Mouse (Mus musculus) hindbrain, embryonic 11.5 days (tissue): ENCODE data around the gene Eddm3b. TPM values are rescaled to one million over a fixed set of nuclear protein-coding genes. Genes with fewer than 3 reads are reported as not detected.

ENCODE experiments used
- ATAC-seq: fragments of 200-750 bp; cut with Nextera tagmentation; 2 replicates; pipeline ENCODE4 v1.8.0; 2017; ENCODE audit warnings: mild to moderate bottlenecking, moderate TSS enrichment, moderate library complexity; ENCODE audit not compliant: low FRiP score
- DNase-seq: peaks from one replicate; pipeline ENCODE4 v3.0.0-alpha.2; 2015; ENCODE audit warnings: low spot score
- H3K27ac ChIP-seq: fragments of 300-500 bp; sonication (generic); 2 replicates; pipeline ENCODE4 v1.5.1; 2014; ENCODE audit warnings: mild to moderate bottlenecking, low read depth, low read length
- H3K27me3 ChIP-seq: fragments of 300-500 bp; sonication (generic); 2 replicates; pipeline ENCODE4 v1.6.1; 2014; ENCODE audit warnings: mild to moderate bottlenecking, low read length, moderate library complexity, mixed read lengths; ENCODE audit not compliant: control insufficient read depth, insufficient read depth
- H3K36me3 ChIP-seq: fragments of 300-500 bp; sonication (generic); 2 replicates; pipeline ENCODE4 v1.6.1; 2014; ENCODE audit warnings: mild to moderate bottlenecking, low read length, moderate library complexity, mixed read lengths; ENCODE audit not compliant: control insufficient read depth, insufficient read depth
- H3K4me1 ChIP-seq: fragments of 300-500 bp; sonication (generic); replicated peaks from 2 replicates; pipeline ENCODE4 v1.6.1; 2014; ENCODE audit warnings: low read length, mixed read lengths; ENCODE audit not compliant: control insufficient read depth, insufficient read depth
- H3K4me2 ChIP-seq: fragments of 300-500 bp; sonication (generic); replicated peaks from 2 replicates; pipeline ENCODE4 v1.6.1; 2014; ENCODE audit warnings: mild to moderate bottlenecking, low read depth, low read length
- H3K4me3 ChIP-seq: fragments of 300-500 bp; sonication (generic); 2 replicates; pipeline ENCODE4 v1.5.1; 2014; ENCODE audit warnings: low read depth, low read length
- H3K9ac ChIP-seq: fragments of 300-500 bp; sonication (generic); 2 replicates; pipeline ENCODE4 v1.6.1; 2014; ENCODE audit warnings: low read depth, low read length
- H3K9me3 ChIP-seq: fragments of 300-500 bp; sonication (generic); 2 replicates; pipeline ENCODE4 v1.6.1; 2016; ENCODE audit warnings: low read length; ENCODE audit not compliant: control insufficient read depth
- WGBS: fragments of 180-500 bp; shearing (Covaris S2); extraction: QIAGEN DNeasy Blood & Tissue Kit; methylation state at CpG from one replicate; pipeline ENCODE4 v1.1.7; 2014; 5-methylcytosine and 5-hydroxymethylcytosine counted together
- polyA plus RNA-seq: library from polyadenylated mRNA; unstranded; fragments of >200 nt; fragmentation: Nextera tagmentation; extraction: Ambion mirVana; gene quantifications from 2 replicates; pipeline ENCODE4 v1.2.1, GENCODE M21; 2014

The Eddm3b gene
- polyA plus RNA-seq, 1 experiment from 2014 or later, result 0.15 TPM

DNA sequence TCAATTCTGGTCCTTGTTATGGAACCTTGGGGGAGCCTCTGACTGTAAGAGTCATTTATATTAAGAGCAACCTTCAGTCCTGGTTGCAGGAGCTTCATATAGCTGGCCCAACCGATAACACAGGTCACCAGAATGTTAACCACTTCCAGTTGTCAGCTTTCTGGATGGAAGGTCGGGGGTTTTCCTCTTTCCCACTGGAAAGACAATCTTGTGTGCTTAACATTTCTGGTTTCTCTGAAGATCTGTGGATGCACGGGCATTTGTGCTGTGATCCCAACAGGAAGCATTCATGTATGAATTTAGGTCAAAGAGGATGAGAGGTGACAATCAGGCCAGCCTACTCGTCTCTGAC lies 15.4 kb downstream of the Eddm3b start:
- no peak overlapping the region for H3K4me2 ChIP-seq
- H3K27me3 ChIP-seq, result no peaks in the 10 kb centered on the region
- H3K4me3 ChIP-seq, result no peak overlapping the region
- no peaks in the 10 kb centered on the region for H3K9me3 ChIP-seq
- no peaks in the 10 kb centered on the region for H3K36me3 ChIP-seq
- no peak for DNase-seq
- no peak overlapping the region for H3K9ac ChIP-seq
- WGBS, result 83% methylated on average over 4 of the region's 4 CpGs
- H3K4me1 ChIP-seq, result no peaks in the 10 kb centered on the region
- ATAC-seq, result no peak
- H3K27ac ChIP-seq, result no peak overlapping the region

DNA sequence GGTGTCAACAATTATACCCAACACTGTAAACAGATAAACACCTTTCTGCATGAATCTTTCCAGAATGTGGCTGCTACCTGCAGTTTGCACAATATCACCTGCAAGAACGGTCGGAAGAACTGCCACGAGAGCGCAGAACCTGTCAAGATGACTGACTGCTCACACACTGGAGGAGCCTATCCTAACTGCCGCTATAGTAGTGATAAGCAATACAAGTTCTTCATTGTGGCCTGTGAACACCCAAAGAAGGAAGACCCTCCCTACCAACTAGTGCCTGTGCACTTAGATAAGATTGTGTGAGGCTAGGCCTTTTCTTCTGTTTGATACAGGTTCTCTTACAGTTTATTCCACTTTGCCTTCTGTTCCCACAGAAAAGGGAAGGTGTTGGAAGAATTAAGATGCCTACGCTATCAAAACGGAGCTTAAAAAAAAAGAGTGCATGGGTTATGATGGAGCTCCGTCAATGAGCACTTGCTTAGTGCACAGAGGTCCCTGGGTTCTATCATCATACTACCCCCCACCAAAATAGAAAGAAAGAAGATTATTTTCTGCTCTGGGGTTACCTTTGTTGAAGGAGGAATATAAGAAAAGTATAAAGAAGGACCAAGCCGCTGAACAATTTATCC lies 16.2 kb downstream of the Eddm3b start:
- DNase-seq (no peak), ATAC-seq (no peak)
- no peaks in the 10 kb centered on the region for H3K4me1 ChIP-seq
- H3K9me3 ChIP-seq, result no peaks in the 10 kb centered on the region
- H3K4me3 ChIP-seq, result no peak overlapping the region
- H3K36me3 ChIP-seq, result no peaks in the 10 kb centered on the region
- 90% methylated on average over 9 of the region's 9 CpGs for WGBS
- no peak overlapping the region for H3K27ac ChIP-seq
- H3K9ac ChIP-seq, result no peak overlapping the region
- no peak overlapping the region for H3K4me2 ChIP-seq
- H3K27me3 ChIP-seq, result no peaks in the 10 kb centered on the region

DNA sequence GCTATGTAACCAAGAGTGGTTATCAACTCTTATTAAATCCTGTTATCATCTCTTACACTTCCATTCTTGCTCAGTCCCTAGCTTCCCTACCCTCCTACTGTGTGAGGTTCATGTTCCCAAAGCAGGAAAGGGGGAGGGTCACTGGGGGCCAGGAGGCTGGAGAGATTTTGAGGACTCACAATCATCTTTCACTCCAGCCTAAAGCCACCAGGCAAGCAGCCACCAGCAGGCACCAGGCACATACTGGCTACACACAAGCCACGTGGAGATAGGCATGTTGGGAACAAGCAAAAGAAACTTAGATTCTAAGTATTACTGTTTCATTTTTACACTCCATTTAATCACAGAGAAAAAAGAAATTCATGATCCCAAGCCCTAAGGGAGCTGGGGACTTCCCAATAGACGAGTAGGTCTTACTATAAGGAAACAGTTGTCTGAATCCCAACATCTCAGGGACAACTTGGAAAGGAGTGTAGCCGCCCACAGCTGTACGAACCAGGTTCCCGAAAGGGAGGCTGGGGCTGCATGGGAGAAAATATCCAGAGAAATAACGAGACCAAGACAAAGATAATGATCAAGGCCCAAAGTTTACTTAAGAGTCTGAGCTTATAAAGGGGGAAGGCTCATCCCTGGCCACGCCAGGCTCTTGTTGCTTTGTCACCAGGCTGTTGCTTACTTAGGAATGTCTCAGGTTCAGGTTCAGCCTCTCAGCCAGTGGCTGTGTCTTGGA lies 17.0 kb downstream of the Eddm3b start:
- no peaks in the 10 kb centered on the region for H3K4me1 ChIP-seq
- no peak overlapping the region for H3K4me2 ChIP-seq
- no peak for DNase-seq
- no peaks in the 10 kb centered on the region for H3K27me3 ChIP-seq
- H3K9me3 ChIP-seq, result no peaks in the 10 kb centered on the region
- no peak overlapping the region for H3K4me3 ChIP-seq
- no peak overlapping the region for H3K27ac ChIP-seq
- no peaks in the 10 kb centered on the region for H3K36me3 ChIP-seq
- ATAC-seq, result no peak
- no peak overlapping the region for H3K9ac ChIP-seq
- WGBS, result 81% methylated on average over 7 of the region's 7 CpGs

DNA sequence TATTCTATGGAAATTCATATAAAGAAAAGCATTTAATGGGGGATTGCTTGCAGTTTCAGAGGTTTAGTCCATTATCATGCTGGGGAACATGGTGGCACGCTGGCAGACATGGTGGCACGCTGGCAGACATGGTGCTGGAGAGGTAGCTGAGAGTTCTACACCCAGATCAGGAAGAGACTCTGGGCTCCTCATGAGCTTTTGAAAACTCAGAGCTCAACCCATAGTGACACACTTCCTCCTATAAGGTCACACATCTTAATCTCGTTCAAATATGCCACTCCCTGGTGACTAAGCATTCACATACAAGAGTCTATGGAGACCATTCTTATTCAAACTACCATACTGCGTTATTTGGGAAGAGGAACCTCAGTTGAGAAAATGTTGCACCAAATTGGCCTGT lies 18.1 kb downstream of the Eddm3b start:
- DNase-seq (no peak), ATAC-seq (no peak)
- Histone ChIP-seq H3K9ac (no peak overlapping the region), H3K36me3 (no peaks in the 10 kb centered on the region), H3K27ac (no peak overlapping the region), H3K4me3 (no peak overlapping the region), H3K4me1 (no peaks in the 10 kb centered on the region), H3K4me2 (no peak overlapping the region), H3K9me3 (no peaks in the 10 kb centered on the region), H3K27me3 (no peaks in the 10 kb centered on the region)
- WGBS, result 87% methylated on average over 4 of the region's 4 CpGs

DNA sequence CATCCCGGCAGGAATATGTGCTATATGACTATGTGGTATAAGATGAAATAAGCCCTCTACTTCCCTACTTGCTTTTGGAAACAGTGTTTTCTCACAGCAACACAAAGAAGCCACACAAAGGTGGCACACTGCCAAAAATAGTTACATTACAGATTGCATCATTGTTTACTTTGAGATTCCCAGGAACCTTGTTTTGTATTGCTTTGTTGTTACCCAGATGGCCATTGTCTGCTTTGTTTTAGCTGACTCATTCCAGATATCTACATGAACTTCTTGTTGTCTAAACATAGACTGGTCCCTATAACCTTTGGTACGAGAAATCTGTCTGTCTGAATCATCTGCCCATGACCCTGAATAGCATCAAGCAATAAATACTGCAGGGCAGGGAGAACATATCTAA lies 26.1 kb downstream of the Eddm3b start:
- no peak for ATAC-seq
- no peak for DNase-seq
- no peak overlapping the region for H3K4me3 ChIP-seq

DNA sequence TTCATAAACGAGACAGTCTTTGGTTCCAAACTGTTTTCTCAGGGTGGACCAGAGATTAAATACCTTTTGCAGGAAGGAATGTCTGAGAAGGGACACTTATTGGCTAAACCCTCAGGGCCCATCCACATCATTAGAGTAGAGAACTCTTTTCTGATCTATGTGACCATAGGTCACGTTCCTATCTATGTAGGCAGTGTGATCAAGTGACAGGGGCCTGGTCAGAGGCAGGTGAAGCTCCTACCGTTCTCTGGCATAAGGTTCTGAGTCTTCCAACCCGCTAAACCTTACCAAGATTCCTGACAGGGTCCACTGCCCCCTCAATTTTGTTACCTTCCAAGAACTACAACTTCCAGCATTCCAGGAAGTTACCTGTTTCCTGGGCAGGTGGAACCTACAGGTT lies 27.9 kb downstream of the Eddm3b start:
- no peak overlapping the region for H3K9ac ChIP-seq
- H3K9me3 ChIP-seq, result no peaks in the 10 kb centered on the region
- DNase-seq, result no peak
- H3K36me3 ChIP-seq, result no peaks in the 10 kb centered on the region
- H3K27me3 ChIP-seq, result no peaks in the 10 kb centered on the region
- no peak for ATAC-seq
- no peak overlapping the region for H3K4me2 ChIP-seq
- 86% methylated on average over 4 of the region's 4 CpGs for WGBS
- no peaks in the 10 kb centered on the region for H3K4me1 ChIP-seq
- no peak overlapping the region for H3K27ac ChIP-seq
- no peak overlapping the region for H3K4me3 ChIP-seq

More for the DNA sequence above, 26.1 kb downstream of the Eddm3b start:
- Histone ChIP-seq H3K27me3 (no peaks in the 10 kb centered on the region), H3K9ac (no peak overlapping the region), H3K4me1 (no peaks in the 10 kb centered on the region), H3K4me2 (no peak overlapping the region), H3K9me3 (no peaks in the 10 kb centered on the region), H3K36me3 (no peaks in the 10 kb centered on the region), H3K27ac (no peak overlapping the region)
- whole genome bisulfite sequencing, result 83% methylated on average over 2 of the region's 2 CpGs

DNA sequence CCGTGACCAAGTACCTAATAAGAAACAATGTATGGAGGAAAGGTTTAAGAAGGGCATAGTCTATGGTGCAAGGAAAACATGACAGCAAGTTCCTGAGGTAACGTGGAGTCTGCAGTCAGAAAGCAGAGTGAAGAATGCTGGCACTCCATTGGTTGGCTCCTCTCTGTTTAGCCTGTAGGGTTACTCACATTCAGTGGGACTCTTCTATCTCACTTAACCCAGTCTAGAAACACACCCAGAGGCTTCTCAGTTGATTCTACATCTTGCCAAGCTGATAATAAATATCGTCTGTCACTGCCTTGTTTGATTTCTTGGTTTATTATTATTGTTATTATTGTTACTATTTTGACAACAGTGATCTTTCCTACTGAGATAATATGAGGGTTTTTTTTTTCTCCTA lies 28.3 kb downstream of the Eddm3b start:
- DNase-seq (no peak), ATAC-seq (no peak)
- H3K9ac ChIP-seq, result no peak overlapping the region
- no peak overlapping the region for H3K4me3 ChIP-seq
- no peaks in the 10 kb centered on the region for H3K36me3 ChIP-seq
- no peak overlapping the region for H3K27ac ChIP-seq
- no peaks in the 10 kb centered on the region for H3K4me1 ChIP-seq
- H3K9me3 ChIP-seq, result no peaks in the 10 kb centered on the region
- no peaks in the 10 kb centered on the region for H3K27me3 ChIP-seq
- no peak overlapping the region for H3K4me2 ChIP-seq
- 80% methylated on average over 3 of the region's 3 CpGs for WGBS

DNA sequence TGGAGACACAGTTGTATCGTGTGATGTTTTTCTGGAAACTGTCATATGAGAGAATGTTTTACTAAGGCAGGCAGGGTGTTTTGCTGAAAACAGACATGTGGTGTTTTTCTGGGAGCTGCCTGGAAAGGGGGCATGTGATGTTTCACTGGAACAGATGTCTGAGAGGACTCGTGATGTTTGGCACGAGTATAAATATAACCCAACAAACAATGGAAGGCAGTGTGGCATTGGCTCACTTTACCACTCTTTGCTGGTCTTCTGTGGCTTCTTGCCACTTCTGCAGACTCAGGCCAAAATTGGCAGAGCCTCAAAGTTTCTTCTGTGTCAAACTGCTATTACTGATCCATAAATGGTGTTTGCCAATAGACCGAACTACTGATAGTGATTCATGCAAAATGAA lies 29.1 kb downstream of the Eddm3b start:
- WGBS, result 89% methylated on average over 4 of the region's 4 CpGs
- Histone ChIP-seq H3K9me3 (no peaks in the 10 kb centered on the region), H3K27ac (no peak overlapping the region), H3K36me3 (no peaks in the 10 kb centered on the region), H3K4me1 (no peaks in the 10 kb centered on the region), H3K4me3 (no peak overlapping the region), H3K4me2 (no peak overlapping the region), H3K27me3 (no peaks in the 10 kb centered on the region), H3K9ac (no peak overlapping the region)
- ATAC-seq, result no peak
- DNase-seq, result no peak

DNA sequence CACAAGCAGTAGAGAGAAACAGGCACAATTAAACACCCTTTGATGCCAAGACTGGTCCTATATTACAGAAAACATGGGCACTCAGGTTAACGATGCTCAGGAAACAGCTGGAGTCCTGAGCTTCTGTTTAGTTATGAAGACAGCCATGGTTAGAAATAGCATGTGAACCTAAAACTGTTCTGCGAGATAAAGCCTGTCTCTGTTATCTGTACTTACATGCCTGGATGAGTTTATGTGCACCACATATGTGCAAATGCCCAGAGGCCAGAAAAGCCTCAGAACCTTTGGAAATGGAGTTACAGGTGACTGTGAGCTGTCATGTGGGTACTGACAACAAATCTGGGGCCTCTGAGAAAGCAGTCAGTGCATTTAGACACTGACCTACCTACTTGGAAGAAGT lies 29.7 kb downstream of the Eddm3b start:
- DNase-seq (no peak), ATAC-seq (no peak)
- H3K4me2 ChIP-seq, result no peak overlapping the region
- H3K9ac ChIP-seq, result no peak overlapping the region
- 87% methylated on average over 2 of the region's 2 CpGs for WGBS
- H3K4me3 ChIP-seq, result no peak overlapping the region
- H3K27ac ChIP-seq, result no peak overlapping the region
- H3K4me1 ChIP-seq, result no peaks in the 10 kb centered on the region
- H3K9me3 ChIP-seq, result no peaks in the 10 kb centered on the region
- no peaks in the 10 kb centered on the region for H3K36me3 ChIP-seq
- no peaks in the 10 kb centered on the region for H3K27me3 ChIP-seq
